ENCODE assay signal across 28 mouse cellular contexts in the genomic region with DNA sequence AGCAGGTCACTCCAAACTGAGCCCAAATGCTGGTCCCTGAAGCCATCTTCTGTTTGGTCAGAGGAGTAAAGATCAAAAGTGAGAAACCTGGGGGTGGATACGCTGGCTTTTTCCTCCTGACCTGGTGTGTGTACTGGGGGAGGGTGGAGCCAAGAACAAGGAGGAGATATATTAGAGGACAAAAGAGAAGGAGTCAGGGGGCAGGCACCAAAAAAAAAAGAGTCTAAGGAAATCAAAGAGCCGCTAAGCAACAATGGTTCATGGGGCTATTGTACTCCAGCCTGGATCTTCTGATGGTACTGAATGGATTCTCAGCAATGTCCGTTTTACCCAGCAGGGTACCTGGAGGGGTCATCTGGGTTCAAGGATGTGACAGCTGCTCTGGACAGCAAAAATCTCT.
"Had no signal": no experiment of that assay in that cellular context is flagged by ENCODE, and none has a peak within 500 bp of the region (broad histone marks: within the 10 kb centered on the region; RNA-seq: fewer than 3 reads in every experiment).

No protein-coding gene starts in this region.

- H3K4me1 ChIP-seq: heart, embryonic 13.5 days; heart, embryonic 15.5 days; hindbrain, embryonic 12.5 days; hindbrain, embryonic 15.5 days; kidney, embryonic 15.5 days; limb, embryonic 10.5 days; liver, embryonic 13.5 days; liver, embryonic 15.5 days had no signal

- H3K27me3 ChIP-seq: heart, embryonic 13.5 days; heart, embryonic 15.5 days; hindbrain, embryonic 15.5 days; kidney, embryonic 15.5 days; limb, embryonic 12.5 days; liver, embryonic 13.5 days; liver, embryonic 15.5 days had no signal

- H3K9me3 ChIP-seq: heart, embryonic 13.5 days; heart, embryonic 15.5 days; hindbrain, embryonic 15.5 days; kidney, embryonic 15.5 days; limb, embryonic 10.5 days; limb, embryonic 12.5 days; liver, embryonic 13.5 days; liver, embryonic 15.5 days had no signal

- H3K4me2 ChIP-seq: heart, embryonic 11.5 days; heart, embryonic 13.5 days; heart, embryonic 15.5 days; hindbrain, embryonic 12.5 days; hindbrain, embryonic 15.5 days; kidney, embryonic 15.5 days; limb, embryonic 12.5 days; liver, embryonic 11.5 days; liver, embryonic 13.5 days; liver, embryonic 15.5 days had no signal

- H3K27ac ChIP-seq: heart, adult 2 months; heart, embryonic 13.5 days; heart, embryonic 15.5 days; hindbrain, embryonic 12.5 days; hindbrain, embryonic 15.5 days; hindbrain, postnatal 0 days; kidney, embryonic 15.5 days; kidney, postnatal 0 days; limb, embryonic 10.5 days; limb, embryonic 12.5 days; liver, embryonic 13.5 days; liver, embryonic 15.5 days had no signal

- ATAC-seq: hindbrain, postnatal 0 days; intestine, embryonic 16.5 days had no signal

- H3K4me3 ChIP-seq: heart, adult 2 months; heart, embryonic 13.5 days; heart, embryonic 15.5 days; hindbrain, embryonic 12.5 days; hindbrain, embryonic 15.5 days; kidney, embryonic 15.5 days; limb, embryonic 10.5 days; limb, embryonic 12.5 days; liver, embryonic 13.5 days; liver, embryonic 15.5 days had no signal

- DNase-seq: gastrocnemius, postnatal 14 days; gastrocnemius, postnatal 36 days; heart, adult 11 months; heart, adult 2 months; heart, postnatal 14 days; heart, postnatal 36 days; kidney, adult 11 months; kidney, adult 2 months; kidney, adult 9 months; kidney, postnatal 14 days; kidney, postnatal 36 days; layer of hippocampus, adult 9-11 months; layer of hippocampus, postnatal 36 days; liver; liver, embryonic 13.5 days had no signal

- H3K9ac ChIP-seq: heart, embryonic 13.5 days; heart, embryonic 15.5 days; hindbrain, embryonic 12.5 days; hindbrain, embryonic 15.5 days; kidney, embryonic 15.5 days; limb, embryonic 12.5 days; liver, embryonic 13.5 days; liver, embryonic 15.5 days had no signal

- H3K36me3 ChIP-seq: heart, embryonic 13.5 days; heart, embryonic 15.5 days; hindbrain, embryonic 12.5 days; hindbrain, embryonic 15.5 days; kidney, embryonic 15.5 days; limb, embryonic 10.5 days; limb, embryonic 12.5 days; liver, embryonic 13.5 days; liver, embryonic 15.5 days had no signal
